Comparison of ENCODE assay signal across 27 mouse cellular contexts in genomic region chr11:25055698-25056097, GRCm38 (mm10).
DNase-seq lines count a peak whose midpoint lies in the region; ATAC-seq and TF ChIP-seq lines count a peak whose summit lies in the region.
"Had no signal": no experiment of that assay in that cellular context is flagged by ENCODE, and none has a peak within 500 bp of the region (broad histone marks: within the 10 kb centered on the region; RNA-seq: fewer than 3 reads in every experiment).

No protein-coding gene starts in this region.

- no peak overlapping the region for H3K4me2 ChIP-seq in embryonic facial prominence, embryonic 11.5 days (ENCODE audit: low read depth, low read length)
- H3K4me2 ChIP-seq in embryonic facial prominence, embryonic 14.5 days (ENCODE audit: low read depth, low read length): no peak overlapping the region
- H3K4me2 ChIP-seq in limb, embryonic 14.5 days (replicated peaks; ENCODE audit: low read depth, low read length, severe bottlenecking): no peak overlapping the region
- no peak overlapping the region for H3K4me2 ChIP-seq in liver, embryonic 12.5 days
- H3K4me2 ChIP-seq: embryonic facial prominence, embryonic 15.5 days; heart, embryonic 12.5 days; heart, embryonic 15.5 days; hindbrain, embryonic 14.5 days had no signal

- peak; percentile 53 for DNase-seq in embryonic facial prominence, embryonic 11.5 days (ENCODE audit: low spot score)
- DNase-seq in embryonic facial prominence, embryonic 10.5 days (ENCODE audit: low spot score): no peak
- peak; percentile 38 for DNase-seq in embryonic facial prominence, embryonic 14.5 days (ENCODE audit: low spot score)
- peak; percentile 23 for DNase-seq in limb, embryonic 14.5 days (ENCODE audit: low spot score)
- DNase-seq in heart, adult 9 months (ENCODE audit: low spot score in 2 of 2): no peak
- DNase-seq: adrenal gland, adult 2 months; adrenal gland, postnatal 25 days; B cell, adult 2 months; cerebellum, adult 11-12 months; cerebellum, adult 8-10 months; cerebellum, postnatal 10 days; cerebellum, postnatal 36 days; forebrain, postnatal 0 days; gastrocnemius, adult 2 months; gastrocnemius, postnatal 14 days; heart, adult 11 months; heart, postnatal 10 days; heart, postnatal 36 days had no signal

- H3K36me3 ChIP-seq in embryonic facial prominence, embryonic 11.5 days (replicated peaks; ENCODE audit: control insufficient read depth, insufficient read depth, low read depth, low read length): no peaks in the 10 kb centered on the region
- H3K36me3 ChIP-seq in embryonic facial prominence, embryonic 10.5 days (replicated peaks): no peaks in the 10 kb centered on the region
- no peaks in the 10 kb centered on the region for H3K36me3 ChIP-seq in embryonic facial prominence, embryonic 14.5 days (ENCODE audit: control insufficient read depth, insufficient read depth, low read length)
- H3K36me3 ChIP-seq in limb, embryonic 14.5 days (ENCODE audit: control insufficient read depth, insufficient read depth, low read length): no peaks in the 10 kb centered on the region
- no peaks in the 10 kb centered on the region for H3K36me3 ChIP-seq in liver, embryonic 12.5 days
- H3K36me3 ChIP-seq: embryonic facial prominence, embryonic 15.5 days; heart, embryonic 12.5 days; heart, embryonic 15.5 days had no signal

- H3K9me3 ChIP-seq in embryonic facial prominence, embryonic 11.5 days (replicated peaks; ENCODE audit: control insufficient read depth, low read length): no peaks in the 10 kb centered on the region
- H3K9me3 ChIP-seq in embryonic facial prominence, embryonic 10.5 days: peaks cover 4% of the 10 kb centered on the region; the same call in 1 of the 2 replicates
- 0 out of 2 replicates have a peak, but pooled peaks cover 6% of the 10 kb centered on the region for H3K9me3 ChIP-seq in embryonic facial prominence, embryonic 14.5 days (ENCODE audit: control insufficient read depth, low read length)
- H3K9me3 ChIP-seq in limb, embryonic 14.5 days (ENCODE audit: control insufficient read depth, low read length): peaks cover 5% of the 10 kb centered on the region; the same call in 1 of the 2 replicates
- no peaks in the 10 kb centered on the region for H3K9me3 ChIP-seq in liver, embryonic 12.5 days (replicated peaks)
- H3K9me3 ChIP-seq: embryonic facial prominence, embryonic 15.5 days; heart, embryonic 15.5 days had no signal

- no peak overlapping the region for H3K4me3 ChIP-seq in embryonic facial prominence, embryonic 11.5 days (ENCODE audit: low read depth, low read length)
- H3K4me3 ChIP-seq in embryonic facial prominence, embryonic 10.5 days: no peak overlapping the region
- H3K4me3 ChIP-seq in embryonic facial prominence, embryonic 14.5 days (ENCODE audit: low read depth, low read length): no peak overlapping the region
- H3K4me3 ChIP-seq in limb, embryonic 14.5 days (replicated peaks; ENCODE audit: low read length): no peak overlapping the region
- no peak overlapping the region for H3K4me3 ChIP-seq in liver, embryonic 12.5 days
- H3K4me3 ChIP-seq: embryonic facial prominence, embryonic 15.5 days; gastrocnemius, adult 2 months; heart, embryonic 12.5 days; heart, embryonic 15.5 days had no signal

- H3K9ac ChIP-seq in embryonic facial prominence, embryonic 11.5 days (replicated peaks; ENCODE audit: low read length): no peak overlapping the region
- H3K9ac ChIP-seq in embryonic facial prominence, embryonic 14.5 days (ENCODE audit: low read depth, low read length): no peak overlapping the region
- H3K9ac ChIP-seq in limb, embryonic 14.5 days (ENCODE audit: low read depth, low read length, severe bottlenecking): no peak overlapping the region
- no peak overlapping the region for H3K9ac ChIP-seq in liver, embryonic 12.5 days
- H3K9ac ChIP-seq: embryonic facial prominence, embryonic 15.5 days; forebrain, postnatal 0 days; heart, embryonic 12.5 days; heart, embryonic 15.5 days; hindbrain, embryonic 14.5 days had no signal

- no peaks in the 10 kb centered on the region for H3K27me3 ChIP-seq in embryonic facial prominence, embryonic 11.5 days (ENCODE audit: control insufficient read depth, insufficient read depth, low read length)
- H3K27me3 ChIP-seq in embryonic facial prominence, embryonic 10.5 days (replicated peaks; ENCODE audit: low read depth, poor library complexity, severe bottlenecking): no peaks in the 10 kb centered on the region
- no peaks in the 10 kb centered on the region for H3K27me3 ChIP-seq in embryonic facial prominence, embryonic 14.5 days (replicated peaks; ENCODE audit: control insufficient read depth, insufficient read depth, low read length)
- no peaks in the 10 kb centered on the region for H3K27me3 ChIP-seq in limb, embryonic 14.5 days (ENCODE audit: control insufficient read depth, insufficient read depth, low read length)
- H3K27me3 ChIP-seq in liver, embryonic 12.5 days (replicated peaks): no peaks in the 10 kb centered on the region
- H3K27me3 ChIP-seq: embryonic facial prominence, embryonic 15.5 days; heart, embryonic 12.5 days; heart, embryonic 15.5 days had no signal

- no peak overlapping the region for H3K27ac ChIP-seq in embryonic facial prominence, embryonic 11.5 days (replicated peaks; ENCODE audit: low read depth, low read length)
- H3K27ac ChIP-seq in embryonic facial prominence, embryonic 10.5 days (replicated peaks): no peak overlapping the region
- H3K27ac ChIP-seq in embryonic facial prominence, embryonic 14.5 days (replicated peaks; ENCODE audit: low read depth, low read length): no peak overlapping the region
- no peak overlapping the region for H3K27ac ChIP-seq in limb, embryonic 14.5 days (replicated peaks; ENCODE audit: low read depth, low read length)
- no peak overlapping the region for H3K27ac ChIP-seq in liver, embryonic 12.5 days
- H3K27ac ChIP-seq: embryonic facial prominence, embryonic 15.5 days; gastrocnemius, adult 2 months; heart, embryonic 15.5 days; hindbrain, embryonic 14.5 days; hindbrain, postnatal 0 days had no signal

- 37% methylated on average over 2 of the region's 2 CpGs for WGBS in embryonic facial prominence, embryonic 11.5 days
- WGBS in embryonic facial prominence, embryonic 10.5 days: 60% methylated on average over 2 of the region's 2 CpGs
- WGBS in embryonic facial prominence, embryonic 14.5 days: 36% methylated on average over 2 of the region's 2 CpGs
- WGBS in limb, embryonic 14.5 days: 33% methylated on average over 2 of the region's 2 CpGs
- 54% methylated on average over 2 of the region's 2 CpGs for WGBS in liver, embryonic 12.5 days (ENCODE audit: insufficient replicate concordance)

- ATAC-seq in embryonic facial prominence, embryonic 11.5 days (replicated peaks; ENCODE audit: insufficient number of reproducible peaks, low FRiP score, low TSS enrichment, low read depth): 0 out of 2 replicates have a peak, but pooled peaks have one; percentile 64
- peak; percentile 53; the same call in 1 of the 2 replicates for ATAC-seq in embryonic facial prominence, embryonic 14.5 days (ENCODE audit: low read depth)
- peak; percentile 51; the same call in 1 of the 2 replicates for ATAC-seq in limb, embryonic 14.5 days (ENCODE audit: low FRiP score, low read depth)
- no peak for ATAC-seq in liver, embryonic 12.5 days
- ATAC-seq: forebrain, embryonic 14.5 days; forebrain, postnatal 0 days; hindbrain, postnatal 0 days; inflammation-experienced regulatory T-cells, adult 6 months; intestine, embryonic 16.5 days had no signal

- H3K4me1 ChIP-seq in embryonic facial prominence, embryonic 11.5 days (ENCODE audit: control insufficient read depth, insufficient read depth, low read length): 0 out of 2 replicates have a peak, but pooled peaks cover 2% of the 10 kb centered on the region
- peaks cover 29% of the 10 kb centered on the region for H3K4me1 ChIP-seq in embryonic facial prominence, embryonic 10.5 days
- peaks cover 10% of the 10 kb centered on the region; the same call in 1 of the 2 replicates for H3K4me1 ChIP-seq in embryonic facial prominence, embryonic 14.5 days (ENCODE audit: control insufficient read depth, insufficient read depth, low read length)
- peaks cover 19% of the 10 kb centered on the region for H3K4me1 ChIP-seq in limb, embryonic 14.5 days (ENCODE audit: control insufficient read depth, insufficient read depth, low read length)
- H3K4me1 ChIP-seq in liver, embryonic 12.5 days: no peaks in the 10 kb centered on the region

- TF ChIP-seq POLR2A in limb, embryonic 14.5 days (IDR thresholded peaks at IDR 0.05; ENCODE audit: borderline replicate concordance, extremely low read depth, insufficient read depth, insufficient read length): no peak

Comparison
In these comparisons a context has a peak if more than half of its experiments do, and no peak if none do; other contexts are left out.
1. DNase-seq: peak in embryonic facial prominence, embryonic 11.5 days (single experiment), embryonic facial prominence, embryonic 14.5 days (single experiment) and limb, embryonic 14.5 days (single experiment); none in embryonic facial prominence, embryonic 10.5 days (single experiment) and heart, adult 9 months (0 of 2).